Mouse (Mus musculus) stomach, embryonic 15.5 days (tissue): ENCODE measurements at regions not wholly inside any gene's neighbourhood (a gene's known extent, or its start where the extent isn't known, plus 50 kb on each side); places are given as distances from the start of the nearest gene placed in this dataset.

Experiments used
- ATAC-seq: fragments of 200-750 bp; cut with Nextera tagmentation; 2 replicates; pipeline ENCODE4 v1.8.0; 2017; ENCODE audit warnings: low read depth, moderate number of reproducible peaks, moderate TSS enrichment; ENCODE audit not compliant: insufficient read depth, low FRiP score
- H3K27ac ChIP-seq: fragments of 300-500 bp; sonication (generic); 2 replicates; pipeline ENCODE4 v1.5.1; 2015; ENCODE audit warnings: mild to moderate bottlenecking, inconsistent platforms
- H3K27me3 ChIP-seq: fragments of 300-500 bp; sonication (generic); replicated peaks from 2 replicates; pipeline ENCODE4 v1.6.1; 2015; ENCODE audit warnings: inconsistent platforms
- H3K36me3 ChIP-seq: fragments of 300-500 bp; sonication (generic); 2 replicates; pipeline ENCODE4 v1.6.1; 2015; ENCODE audit warnings: inconsistent platforms
- H3K4me1 ChIP-seq: fragments of 300-500 bp; sonication (generic); 2 replicates; pipeline ENCODE4 v1.6.1; 2015; ENCODE audit warnings: inconsistent platforms
- H3K4me2 ChIP-seq: fragments of 300-500 bp; sonication (generic); 2 replicates; pipeline ENCODE4 v1.6.1; 2015; ENCODE audit warnings: mild to moderate bottlenecking, inconsistent platforms
- H3K4me3 ChIP-seq: fragments of 300-500 bp; sonication (generic); replicated peaks from 2 replicates; pipeline ENCODE4 v1.5.1; 2015; ENCODE audit warnings: inconsistent platforms
- H3K9ac ChIP-seq: fragments of 300-500 bp; sonication (generic); 2 replicates; pipeline ENCODE4 v1.6.1; 2015; ENCODE audit warnings: inconsistent platforms
- H3K9me3 ChIP-seq: fragments of 300-500 bp; sonication (generic); 2 replicates; pipeline ENCODE4 v1.6.1; 2016; ENCODE audit warnings: inconsistent platforms
- WGBS: fragments of 180-500 bp; shearing (Covaris S2); methylation state at CpG from one replicate; pipeline ENCODE4 v1.1.7; 2015; 5-methylcytosine and 5-hydroxymethylcytosine counted together

GRCm38 (mm10) chr13:43976676-43977075, 192.1 kb downstream of the Cd83 start:
- Histone ChIP-seq H3K9ac (no peak overlapping the region), H3K36me3 (no peaks in the 10 kb centered on the region), H3K4me3 (no peak overlapping the region), H3K9me3 (no peaks in the 10 kb centered on the region), H3K27me3 (no peaks in the 10 kb centered on the region), H3K4me1 (no peaks in the 10 kb centered on the region), H3K27ac (no peak overlapping the region), H3K4me2 (no peak overlapping the region)
- no peak for ATAC-seq
- 68% methylated on average over 7 of the region's 7 CpGs for WGBS

GRCm38 (mm10) chr13:43987338-43987737, 202.8 kb downstream of the Cd83 start:
- H3K27ac ChIP-seq, result no peak overlapping the region
- peaks cover 17% of the 10 kb centered on the region for H3K4me1 ChIP-seq
- H3K36me3 ChIP-seq, result no peaks in the 10 kb centered on the region
- H3K9me3 ChIP-seq, result no peaks in the 10 kb centered on the region
- no peak overlapping the region for H3K4me3 ChIP-seq
- H3K27me3 ChIP-seq, result no peaks in the 10 kb centered on the region
- H3K9ac ChIP-seq, result no peak overlapping the region
- no peak for ATAC-seq
- H3K4me2 ChIP-seq, result no peak overlapping the region
- 65% methylated on average over 6 of the region's 6 CpGs for WGBS

GRCm38 (mm10) chr13:43988421-43988820, 203.8 kb downstream of the Cd83 start:
- Histone ChIP-seq H3K4me1 (peaks cover 17% of the 10 kb centered on the region), H3K4me3 (no peak overlapping the region), H3K9me3 (no peaks in the 10 kb centered on the region), H3K4me2 (no peak overlapping the region), H3K9ac (no peak overlapping the region), H3K36me3 (no peaks in the 10 kb centered on the region), H3K27ac (no peak overlapping the region), H3K27me3 (no peaks in the 10 kb centered on the region)
- 88% methylated on average over 4 of the region's 4 CpGs for WGBS
- ATAC-seq, result no peak

- no peak overlapping the region for H3K4me3 ChIP-seq
- 0 out of 2 replicates have a peak overlapping the region, but pooled peaks have one; percentile 21 for H3K4me2 ChIP-seq
- WGBS, result 33% methylated on average over 16 of the region's 16 CpGs
- peaks cover 17% of the 10 kb centered on the region for H3K4me1 ChIP-seq
- H3K9ac ChIP-seq, result no peak overlapping the region
- H3K27ac ChIP-seq, result no peak overlapping the region
- H3K27me3 ChIP-seq, result no peaks in the 10 kb centered on the region
- no peak for ATAC-seq
- H3K36me3 ChIP-seq, result no peaks in the 10 kb centered on the region
- no peaks in the 10 kb centered on the region for H3K9me3 ChIP-seq
Measured at GRCm38 (mm10) chr13:43990281-43991101, 205.9 kb downstream of the Cd83 start.

DNA sequence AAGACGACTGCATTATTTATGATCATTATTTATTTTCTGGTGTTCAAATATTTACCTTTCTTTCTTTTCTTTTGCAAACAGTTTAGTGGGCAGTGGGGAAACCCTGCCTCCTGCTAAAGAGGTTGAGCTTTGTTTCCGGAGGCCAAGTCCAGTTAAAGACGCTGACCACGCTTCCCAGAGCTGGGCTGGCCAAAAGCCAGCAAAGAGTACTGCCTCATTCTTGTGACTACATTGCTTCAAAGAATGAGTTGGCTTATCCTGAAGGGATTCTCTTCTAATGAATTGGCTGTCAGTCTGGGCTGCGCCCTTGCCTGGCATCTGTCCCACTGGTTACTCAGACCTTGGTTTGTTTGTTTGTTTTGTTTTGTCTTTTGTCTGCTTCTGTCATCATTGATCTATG, 207.2 kb downstream of the Cd83 start:
- H3K27me3 ChIP-seq, result no peaks in the 10 kb centered on the region
- WGBS, result 8% methylated on average over 5 of the region's 5 CpGs
- no peaks in the 10 kb centered on the region for H3K36me3 ChIP-seq
- ATAC-seq, result peak; percentile 47; the same call in 1 of the 2 replicates
- H3K4me2 ChIP-seq, result 0 out of 2 replicates have a peak overlapping the region, but pooled peaks have one; percentile 11
- H3K9ac ChIP-seq, result no peak overlapping the region
- no peak overlapping the region for H3K4me3 ChIP-seq
- H3K9me3 ChIP-seq, result no peaks in the 10 kb centered on the region
- H3K4me1 ChIP-seq, result peaks cover 17% of the 10 kb centered on the region
- no peak overlapping the region for H3K27ac ChIP-seq

- Histone ChIP-seq H3K9ac (no peak overlapping the region), H3K27ac (no peak overlapping the region), H3K4me1 (peaks cover 17% of the 10 kb centered on the region), H3K4me2 (no peak overlapping the region), H3K9me3 (no peaks in the 10 kb centered on the region), H3K27me3 (no peaks in the 10 kb centered on the region), H3K36me3 (no peaks in the 10 kb centered on the region), H3K4me3 (no peak overlapping the region)
- no peak for ATAC-seq
Measured at GRCm38 (mm10) chr13:43992968-43993367, 208.4 kb downstream of the Cd83 start.

GRCm38 (mm10) chr13:43994361-43994760, 209.8 kb downstream of the Cd83 start:
- H3K4me2 ChIP-seq, result no peak overlapping the region
- H3K4me3 ChIP-seq, result no peak overlapping the region
- H3K9me3 ChIP-seq, result no peaks in the 10 kb centered on the region
- peaks cover 17% of the 10 kb centered on the region for H3K4me1 ChIP-seq
- WGBS, result 87% methylated on average over 4 of the region's 4 CpGs
- no peak overlapping the region for H3K27ac ChIP-seq
- ATAC-seq, result no peak
- no peak overlapping the region for H3K9ac ChIP-seq
- no peaks in the 10 kb centered on the region for H3K27me3 ChIP-seq
- no peaks in the 10 kb centered on the region for H3K36me3 ChIP-seq

DNA sequence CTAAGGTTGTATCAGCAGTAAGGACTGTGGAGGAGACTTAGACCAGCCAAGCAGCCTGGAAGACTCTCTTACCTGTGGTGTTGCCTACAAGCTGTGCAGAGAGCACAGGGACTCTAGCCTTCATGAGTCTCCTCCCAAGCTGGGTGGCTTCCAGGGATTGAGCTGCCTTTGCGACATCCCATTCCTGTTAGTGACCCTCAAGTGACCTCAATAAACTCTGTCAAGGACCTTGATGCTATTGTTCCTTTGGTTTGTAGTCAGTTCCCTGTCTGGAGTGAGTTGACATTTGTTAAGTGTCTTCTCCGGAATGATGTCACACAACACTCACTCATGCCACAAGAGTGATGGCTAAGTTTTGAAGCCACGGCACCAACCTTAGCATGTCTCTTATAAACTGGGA, 211.0 kb downstream of the Cd83 start:
- no peak for ATAC-seq
- no peaks in the 10 kb centered on the region for H3K9me3 ChIP-seq
- no peak overlapping the region for H3K27ac ChIP-seq
- no peaks in the 10 kb centered on the region for H3K36me3 ChIP-seq
- H3K27me3 ChIP-seq, result no peaks in the 10 kb centered on the region
- H3K4me3 ChIP-seq, result no peak overlapping the region
- 51% methylated on average over 3 of the region's 3 CpGs for WGBS
- peaks cover 12% of the 10 kb centered on the region for H3K4me1 ChIP-seq
- H3K4me2 ChIP-seq, result no peak overlapping the region
- no peak overlapping the region for H3K9ac ChIP-seq

- Histone ChIP-seq H3K36me3 (no peaks in the 10 kb centered on the region), H3K4me2 (no peak overlapping the region), H3K4me3 (no peak overlapping the region), H3K9ac (no peak overlapping the region), H3K27ac (no peak overlapping the region), H3K4me1 (no peaks in the 10 kb centered on the region), H3K27me3 (no peaks in the 10 kb centered on the region), H3K9me3 (no peaks in the 10 kb centered on the region)
- no peak for ATAC-seq
- WGBS, result 86% methylated on average over 12 of the region's 12 CpGs
Measured at GRCm38 (mm10) chr13:44001861-44002545, 217.4 kb downstream of the Cd83 start.

DNA sequence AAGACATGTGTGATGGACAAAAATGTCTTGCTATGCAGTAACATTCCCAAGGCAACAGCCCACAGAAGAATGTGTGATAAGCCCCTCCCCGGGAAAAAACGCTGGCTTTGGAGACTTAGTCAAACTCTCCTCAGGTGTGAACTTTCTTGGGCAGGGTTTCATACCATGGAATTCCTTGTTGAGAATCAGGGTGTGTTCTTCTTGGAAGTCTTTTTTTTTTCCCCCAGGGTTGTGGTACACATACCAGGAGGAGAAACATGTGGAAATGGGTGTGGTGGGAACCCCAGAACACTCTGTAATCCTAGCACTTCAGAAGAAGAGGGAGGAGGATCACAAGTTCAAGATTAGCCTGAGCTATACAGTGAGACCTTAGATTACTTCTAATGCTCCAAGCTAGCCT, 228.3 kb downstream of the Cd83 start:
- Histone ChIP-seq H3K4me2 (no peak overlapping the region), H3K9me3 (no peaks in the 10 kb centered on the region), H3K27ac (no peak overlapping the region), H3K36me3 (no peaks in the 10 kb centered on the region), H3K9ac (no peak overlapping the region), H3K4me1 (no peaks in the 10 kb centered on the region), H3K27me3 (no peaks in the 10 kb centered on the region), H3K4me3 (no peak overlapping the region)
- ATAC-seq, result no peak
- WGBS, result 69% methylated on average over 2 of the region's 2 CpGs

GRCm38 (mm10) chr13:44018489-44019303, 234.1 kb downstream of the Cd83 start:
- ATAC-seq, result no peak
- H3K9me3 ChIP-seq, result no peaks in the 10 kb centered on the region
- no peak overlapping the region for H3K4me2 ChIP-seq
- no peak overlapping the region for H3K27ac ChIP-seq
- H3K9ac ChIP-seq, result no peak overlapping the region
- H3K27me3 ChIP-seq, result no peaks in the 10 kb centered on the region
- no peak overlapping the region for H3K4me3 ChIP-seq
- H3K36me3 ChIP-seq, result no peaks in the 10 kb centered on the region
- 20% methylated on average over 8 of the region's 8 CpGs for WGBS
- 0 out of 2 replicates have a peak, but pooled peaks cover 7% of the 10 kb centered on the region for H3K4me1 ChIP-seq

DNA sequence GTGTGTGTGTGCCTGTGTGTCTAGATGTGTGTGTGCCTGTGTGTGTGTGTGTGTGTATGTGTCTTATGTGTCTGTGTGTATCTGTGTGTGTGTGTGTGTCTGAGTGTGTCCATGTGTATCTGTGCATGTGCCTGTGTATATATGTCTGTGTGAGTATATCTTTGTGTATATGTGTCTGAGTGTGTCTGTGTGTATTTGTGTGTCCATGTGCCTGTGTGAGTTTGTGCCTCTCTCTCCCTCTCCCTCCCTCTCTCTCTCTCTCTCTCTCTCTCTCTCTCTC, 234.7 kb downstream of the Cd83 start:
- Histone ChIP-seq H3K27me3 (no peaks in the 10 kb centered on the region), H3K27ac (no peak overlapping the region), H3K36me3 (no peaks in the 10 kb centered on the region), H3K4me2 (no peak overlapping the region), H3K9me3 (no peaks in the 10 kb centered on the region), H3K4me3 (no peak overlapping the region), H3K4me1 (0 out of 2 replicates have a peak, but pooled peaks cover 7% of the 10 kb centered on the region), H3K9ac (no peak overlapping the region)
- no peak for ATAC-seq
